Mouse (Mus musculus) right cerebral cortex, postnatal 4 days (tissue): Measurements from ENCODE around the gene Olfr978.
"Not testable (repeated sequence)": the region's sequence is repeated elsewhere in the genome, so short reads cannot be mapped to it uniquely, and the experiment has no call there.

Experiments used
- DNase-seq: peaks from one replicate; pipeline ENCODE4 v3.0.0-alpha.2; 2022

Olfr978 gene

GRCm38 (mm10) chr9:39991813-39992212 lies at the start of gene Olfr978:
TSS of gene Olfr978 (plus strand) at chr9:39992113.
- no peak for DNase-seq

DNA sequence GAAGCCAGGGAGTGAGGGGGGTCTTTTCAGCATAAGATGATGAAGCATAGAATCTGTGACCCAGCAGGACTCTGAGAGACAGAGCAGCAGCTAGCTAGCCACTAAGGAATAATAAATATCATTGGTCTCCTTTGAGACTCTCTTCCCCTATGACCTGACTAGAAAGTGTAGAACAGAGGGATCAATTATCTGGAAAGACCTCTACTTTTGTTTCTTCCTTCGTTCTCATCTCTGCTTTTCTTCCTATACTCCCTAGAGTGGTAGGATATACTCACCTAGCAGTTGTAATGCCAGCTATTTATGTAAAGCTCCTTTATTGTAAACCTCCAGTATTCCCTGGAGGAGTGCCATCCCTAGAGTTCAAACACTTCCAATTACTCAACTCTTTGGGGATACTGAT lies 40.0 kb upstream of the Olfr978 start, which contains the start of gene Olfr975:
Gene Olfr975, minus strand, starts transcription at position 101 of the 400 bp plus-strand sequence.
- no peak for DNase-seq

DNA sequence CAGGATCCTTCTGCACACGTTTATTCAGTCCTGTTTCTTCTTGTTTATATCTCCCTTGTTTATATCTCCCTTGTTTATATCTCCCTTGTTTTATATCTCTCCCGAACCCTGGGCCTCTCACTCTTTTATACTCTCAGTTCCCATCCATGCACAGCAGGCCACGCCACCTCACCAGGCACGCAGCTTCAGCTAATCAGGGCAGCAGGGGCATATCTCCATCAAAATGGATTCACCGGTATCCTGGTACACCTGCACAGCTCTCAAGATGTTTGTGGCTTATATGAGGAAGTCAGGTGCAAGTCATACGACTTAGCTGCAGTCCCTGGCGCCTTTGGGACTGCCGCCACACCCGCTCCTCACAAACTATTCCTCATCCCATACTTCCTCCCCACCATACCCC lies 30.9 kb upstream of the Olfr978 start, which contains the start of gene Olfr976:
Gene Olfr976, minus strand, starts transcription at position 101 of the 400 bp plus-strand sequence.
- DNase-seq, result not testable (repeated sequence)

DNA sequence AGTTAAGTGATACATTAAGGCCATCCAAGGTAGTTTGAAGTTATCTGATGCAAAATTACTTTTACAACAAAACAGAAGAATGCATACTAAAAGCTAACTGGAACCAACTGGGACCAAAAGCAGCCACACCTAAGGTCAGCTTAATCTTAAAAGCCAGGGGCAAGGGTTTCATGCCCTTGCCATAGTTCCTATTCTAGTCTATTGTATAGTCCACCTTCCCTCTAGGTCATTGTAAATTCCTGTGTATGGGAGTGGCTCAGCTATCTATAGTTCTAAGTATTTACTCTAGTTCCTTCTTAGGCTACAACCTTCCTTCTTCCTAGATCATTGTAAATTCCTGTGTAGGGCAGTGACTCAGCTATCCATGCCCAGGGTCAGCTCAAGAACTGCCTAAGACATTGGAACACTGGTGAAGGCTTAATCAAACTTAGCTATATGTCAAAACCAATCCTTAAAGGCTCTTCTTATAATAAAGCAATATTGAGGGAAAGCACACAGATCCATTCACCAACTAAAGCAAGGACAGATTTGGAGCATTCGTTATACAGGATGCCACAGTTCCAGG lies 15.2 kb upstream of the Olfr978 start:
- DNase-seq, result not testable (repeated sequence)

DNA sequence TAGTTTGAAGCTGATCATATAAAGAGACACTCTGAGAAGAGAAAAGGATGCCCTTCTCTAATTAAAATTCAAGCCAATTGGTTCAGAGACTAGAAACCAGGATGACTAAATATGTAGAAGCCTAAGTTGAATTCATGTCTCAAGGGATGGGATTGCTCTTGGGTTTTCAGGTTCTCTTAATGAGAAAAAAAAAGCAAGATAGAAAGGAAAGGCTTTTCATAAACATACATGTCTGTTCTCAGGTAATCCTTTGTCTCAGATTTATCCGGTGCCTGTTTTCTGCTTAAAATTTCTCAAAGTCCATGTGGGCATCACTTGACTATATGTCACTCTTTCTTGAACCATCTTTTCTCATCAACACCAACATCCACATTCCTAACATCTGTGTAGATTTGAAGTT lies 11.5 kb downstream of the Olfr978 start, which contains the start of gene Olfr979:
Gene Olfr979, minus strand, starts transcription at position 101 of the 400 bp plus-strand sequence.
- DNase-seq, result no peak

GRCm38 (mm10) chr9:40009482-40009881 lies 17.6 kb downstream of the Olfr978 start, which contains the start of gene Olfr980:
TSS of gene Olfr980 (minus strand) at chr9:40009582.
- no peak for DNase-seq

- DNase-seq, result no peak
Observed at GRCm38 (mm10) chr9:40021164-40021563, 29.3 kb downstream of the Olfr978 start, which contains the start of gene Olfr981. TSS of gene Olfr981 (plus strand) at chr9:40021464.
